Mouse (Mus musculus) liver, embryonic 12.5 days (tissue): Measurements from ENCODE around the gene Agfg2. TPM values are rescaled to one million over a fixed set of nuclear protein-coding genes. Genes with fewer than 3 reads are reported as not detected.

Experiments used
- ATAC-seq: fragments of 200-750 bp; cut with Nextera tagmentation; 2 replicates; pipeline ENCODE4 v1.8.0; 2017; ENCODE audit warnings: moderate number of reproducible peaks, mild to moderate bottlenecking, moderate library complexity
- H3K27ac ChIP-seq: fragments of 300-500 bp; sonication (generic); 2 replicates; pipeline ENCODE4 v1.5.1; 2016; ENCODE audit warnings: mild to moderate bottlenecking
- H3K27me3 ChIP-seq: fragments of 300-500 bp; sonication (generic); replicated peaks from 2 replicates; pipeline ENCODE4 v1.6.1; 2016; ENCODE audit warnings: mild to moderate bottlenecking, moderate library complexity
- H3K36me3 ChIP-seq: fragments of 300-500 bp; sonication (generic); 2 replicates; pipeline ENCODE4 v1.6.1; 2016; ENCODE audit warnings: mild to moderate bottlenecking, moderate library complexity
- H3K4me1 ChIP-seq: fragments of 300-500 bp; sonication (generic); 2 replicates; pipeline ENCODE4 v1.6.1; 2016
- H3K4me2 ChIP-seq: fragments of 300-500 bp; sonication (generic); 2 replicates; pipeline ENCODE4 v1.6.1; 2016; ENCODE audit warnings: mild to moderate bottlenecking, moderate library complexity
- H3K4me3 ChIP-seq: fragments of 300-500 bp; sonication (generic); 2 replicates; pipeline ENCODE4 v1.5.1; 2016; ENCODE audit warnings: mild to moderate bottlenecking, moderate library complexity
- H3K9ac ChIP-seq: fragments of 300-500 bp; sonication (generic); 2 replicates; pipeline ENCODE4 v1.6.1; 2016; ENCODE audit warnings: mild to moderate bottlenecking, moderate library complexity
- H3K9me3 ChIP-seq: fragments of 300-500 bp; sonication (generic); replicated peaks from 2 replicates; pipeline ENCODE4 v1.6.1; 2016; ENCODE audit warnings: mild to moderate bottlenecking, moderate library complexity
- WGBS: fragments of 180-500 bp; shearing (Covaris S2); methylation state at CpG from one replicate; pipeline ENCODE4 v1.1.7; 2016; ENCODE audit not compliant: insufficient replicate concordance; 5-methylcytosine and 5-hydroxymethylcytosine counted together
- polyA plus RNA-seq: library from polyadenylated mRNA; unstranded; fragments of >200 nt; fragmentation: Nextera tagmentation; extraction: Ambion mirVana; gene quantifications from 2 replicates; pipeline ENCODE4 v1.2.1, GENCODE M21; 2016

The Agfg2 gene
- polyA plus RNA-seq, 1 experiment from 2014 or later = 44.3 TPM

DNA sequence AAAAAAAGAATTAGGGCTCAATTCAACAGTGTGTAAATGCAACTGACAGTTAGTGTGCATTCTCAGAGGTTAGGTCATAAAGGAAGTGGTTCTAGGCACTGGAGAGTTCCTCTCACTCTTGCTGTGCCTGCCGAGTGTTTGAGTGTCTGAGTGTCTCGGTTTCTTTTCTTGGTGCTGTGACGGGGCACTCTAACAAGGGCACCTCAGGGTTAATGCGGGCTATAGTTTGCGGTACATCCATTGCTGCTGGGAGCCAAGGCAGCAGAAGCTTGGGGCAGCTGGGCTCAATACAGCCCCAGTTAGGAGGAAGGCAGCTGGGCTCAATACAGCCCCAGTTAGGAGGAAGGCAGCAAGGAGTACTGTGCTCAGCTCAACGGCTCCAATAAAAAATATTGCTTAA is 20.7 kb upstream of the Agfg2 start:
- H3K4me2 ChIP-seq = 0 out of 2 replicates have a peak overlapping the region, but pooled peaks have one; percentile 25
- no peak overlapping the region for H3K4me3 ChIP-seq

DNA sequence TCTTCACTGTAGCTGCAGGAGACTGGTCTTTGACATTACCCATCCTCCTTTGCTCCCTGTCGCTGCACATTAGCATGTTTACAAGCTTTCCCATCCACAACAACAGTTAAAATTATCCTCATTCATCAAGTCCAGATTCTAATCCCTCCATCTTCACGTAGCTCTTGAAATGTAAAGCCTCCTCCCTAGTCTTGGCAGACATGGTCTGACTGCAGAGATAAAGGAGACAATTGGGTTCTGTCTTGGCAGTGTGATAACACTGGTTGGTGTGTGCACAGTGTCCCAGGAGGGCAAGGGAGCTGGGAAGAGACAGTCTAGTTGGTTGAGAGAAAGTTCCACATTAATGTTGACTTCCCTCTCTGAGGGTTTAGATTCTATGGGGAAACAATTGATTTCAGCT is 15.3 kb upstream of the Agfg2 start:
- Histone ChIP-seq H3K4me2 (0 out of 2 replicates have a peak overlapping the region, but pooled peaks have one; percentile 1), H3K4me1 (peaks cover 34% of the 10 kb centered on the region), H3K4me3 (no peak overlapping the region), H3K9ac (no peak overlapping the region), H3K36me3 (no peaks in the 10 kb centered on the region), H3K27ac (peak overlapping the region; percentile 22; the same call in 1 of the 2 replicates), H3K9me3 (no peaks in the 10 kb centered on the region), H3K27me3 (no peaks in the 10 kb centered on the region)
- peak; percentile 87 for ATAC-seq
- 19% methylated on average over 2 of the region's 2 CpGs for WGBS

More for the DNA sequence above, 20.7 kb upstream of the Agfg2 start:
- no peak for ATAC-seq
- Histone ChIP-seq H3K27ac (peak overlapping the region; percentile 60; the same call in 1 of the 2 replicates), H3K36me3 (no peaks in the 10 kb centered on the region), H3K9me3 (no peaks in the 10 kb centered on the region), H3K27me3 (no peaks in the 10 kb centered on the region; the same call in 1 of the 2 replicates), H3K9ac (no peak overlapping the region; the same call in 1 of the 2 replicates), H3K4me1 (peaks cover 23% of the 10 kb centered on the region)
- WGBS = 32% methylated on average over 6 of the region's 6 CpGs

- WGBS = 69% methylated on average over 3 of the region's 3 CpGs
- Histone ChIP-seq H3K4me3 (no peak overlapping the region), H3K27ac (no peak overlapping the region), H3K4me1 (peaks cover 32% of the 10 kb centered on the region), H3K27me3 (no peaks in the 10 kb centered on the region), H3K9me3 (no peaks in the 10 kb centered on the region), H3K4me2 (no peak overlapping the region), H3K9ac (no peak overlapping the region), H3K36me3 (no peaks in the 10 kb centered on the region)
- no peak for ATAC-seq
Measured at GRCm38 (mm10) chr5:137699080-137699479, 14.6 kb upstream of the Agfg2 start.

GRCm38 (mm10) chr5:137695930-137696329 is 11.4 kb upstream of the Agfg2 start:
- Histone ChIP-seq H3K27me3 (no peaks in the 10 kb centered on the region), H3K9ac (no peak overlapping the region), H3K36me3 (no peaks in the 10 kb centered on the region), H3K4me1 (peaks cover 32% of the 10 kb centered on the region), H3K4me3 (no peak overlapping the region), H3K4me2 (no peak overlapping the region), H3K27ac (no peak overlapping the region), H3K9me3 (no peaks in the 10 kb centered on the region)
- 41% methylated on average over 4 of the region's 4 CpGs for WGBS
- ATAC-seq = no peak

DNA sequence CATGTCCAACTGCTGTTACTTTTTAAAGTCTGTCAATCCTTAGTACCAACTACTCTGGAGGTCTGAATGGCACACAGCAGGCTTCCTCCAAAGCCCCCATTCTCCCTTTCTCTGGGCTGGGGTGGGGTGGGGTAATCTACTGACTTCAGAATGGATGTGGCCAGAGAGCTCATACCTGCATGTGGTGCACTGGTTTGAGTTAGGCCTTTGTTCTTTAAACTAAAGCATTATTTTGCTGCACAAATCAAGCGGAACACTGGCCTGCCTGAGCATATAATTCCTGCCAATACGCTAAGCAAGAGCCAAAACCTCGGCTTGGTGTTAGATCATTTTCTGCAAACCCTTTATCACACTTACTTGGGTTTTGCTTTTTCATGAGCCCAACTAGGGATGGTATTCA is 10.3 kb upstream of the Agfg2 start:
- H3K4me1 ChIP-seq = peaks cover 33% of the 10 kb centered on the region
- no peak overlapping the region for H3K9ac ChIP-seq
- no peaks in the 10 kb centered on the region for H3K36me3 ChIP-seq
- no peak overlapping the region for H3K27ac ChIP-seq
- ATAC-seq = no peak
- 79% methylated on average over 3 of the region's 3 CpGs for WGBS
- no peaks in the 10 kb centered on the region for H3K27me3 ChIP-seq
- no peaks in the 10 kb centered on the region for H3K9me3 ChIP-seq
- no peak overlapping the region for H3K4me3 ChIP-seq
- no peak overlapping the region for H3K4me2 ChIP-seq

DNA sequence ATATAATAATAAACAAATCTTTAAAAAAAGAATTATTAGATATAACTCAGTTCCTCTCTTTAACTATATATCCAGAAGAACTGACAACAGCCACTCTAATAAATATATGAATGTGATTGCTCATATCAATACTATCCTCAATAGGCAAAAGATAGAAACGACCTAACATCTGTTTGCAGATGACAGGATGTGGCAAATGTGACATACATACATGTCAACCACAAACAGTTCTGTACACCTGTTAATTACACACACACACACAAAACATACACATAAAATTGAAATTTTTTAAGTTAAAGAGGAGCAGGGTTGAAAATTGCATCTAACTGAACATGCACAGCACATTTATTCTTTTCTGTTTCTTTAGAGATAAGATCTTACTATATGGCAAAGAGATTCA is 7.4 kb upstream of the Agfg2 start:
- H3K9me3 ChIP-seq = no peaks in the 10 kb centered on the region
- H3K9ac ChIP-seq = no peak overlapping the region
- no peak overlapping the region for H3K27ac ChIP-seq
- H3K4me2 ChIP-seq = no peak overlapping the region
- H3K36me3 ChIP-seq = no peaks in the 10 kb centered on the region
- WGBS = 55% methylated on average over 1 of the region's 1 CpGs
- H3K27me3 ChIP-seq = no peaks in the 10 kb centered on the region
- H3K4me1 ChIP-seq = peaks cover 37% of the 10 kb centered on the region
- ATAC-seq = no peak
- no peak overlapping the region for H3K4me3 ChIP-seq

DNA sequence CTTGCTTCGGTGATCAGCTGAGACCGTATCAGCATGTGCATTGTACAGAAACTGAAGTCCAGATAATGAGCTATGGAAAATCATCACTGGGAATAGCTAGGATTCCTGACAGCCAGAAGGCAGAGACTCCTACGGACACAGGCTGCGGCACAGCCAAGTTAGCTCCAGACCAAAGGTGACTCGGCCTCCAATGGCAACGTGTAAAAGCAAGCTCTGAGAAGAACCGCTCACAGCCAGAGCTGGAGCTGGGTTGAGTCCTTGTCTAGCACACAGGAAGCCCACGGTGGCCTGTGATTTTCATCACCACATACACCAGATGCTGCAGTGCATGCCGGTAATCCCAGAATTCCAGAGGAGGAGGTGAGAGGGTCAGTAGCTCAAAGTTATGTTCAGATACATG is 6.0 kb upstream of the Agfg2 start:
- Histone ChIP-seq H3K4me2 (no peak overlapping the region), H3K9ac (no peak overlapping the region), H3K27ac (0 out of 2 replicates have a peak overlapping the region, but pooled peaks have one; percentile 57), H3K4me3 (no peak overlapping the region), H3K4me1 (peaks cover 45% of the 10 kb centered on the region), H3K36me3 (no peaks in the 10 kb centered on the region), H3K27me3 (no peaks in the 10 kb centered on the region), H3K9me3 (no peaks in the 10 kb centered on the region)
- ATAC-seq = no peak
- 60% methylated on average over 9 of the region's 9 CpGs for WGBS

DNA sequence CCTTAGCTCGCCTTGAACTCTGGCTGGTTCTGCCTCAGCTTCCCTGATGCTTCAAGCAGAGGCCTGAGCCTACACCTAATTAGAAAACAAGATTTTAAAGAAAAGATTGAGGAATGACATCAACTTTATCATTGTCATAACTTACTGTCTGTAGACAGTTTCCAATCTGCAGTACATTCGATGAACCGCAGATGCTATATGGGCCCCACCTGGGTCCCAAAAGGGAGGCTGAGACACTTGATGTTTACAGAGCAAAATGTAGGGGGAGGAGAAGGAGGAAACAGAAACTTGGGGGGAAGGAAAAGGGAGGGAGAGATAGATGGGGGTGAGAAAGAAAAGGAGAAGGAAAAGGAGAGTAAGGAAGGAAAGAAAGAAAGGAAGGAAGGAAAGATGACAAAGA is 5.4 kb upstream of the Agfg2 start:
- no peaks in the 10 kb centered on the region for H3K36me3 ChIP-seq
- 80% methylated on average over 3 of the region's 3 CpGs for WGBS
- no peak overlapping the region for H3K4me3 ChIP-seq
- no peaks in the 10 kb centered on the region for H3K9me3 ChIP-seq
- no peak overlapping the region for H3K9ac ChIP-seq
- H3K4me1 ChIP-seq = peaks cover 47% of the 10 kb centered on the region
- H3K27ac ChIP-seq = peak overlapping the region; percentile 57
- H3K4me2 ChIP-seq = no peak overlapping the region
- ATAC-seq = no peak
- H3K27me3 ChIP-seq = no peaks in the 10 kb centered on the region

DNA sequence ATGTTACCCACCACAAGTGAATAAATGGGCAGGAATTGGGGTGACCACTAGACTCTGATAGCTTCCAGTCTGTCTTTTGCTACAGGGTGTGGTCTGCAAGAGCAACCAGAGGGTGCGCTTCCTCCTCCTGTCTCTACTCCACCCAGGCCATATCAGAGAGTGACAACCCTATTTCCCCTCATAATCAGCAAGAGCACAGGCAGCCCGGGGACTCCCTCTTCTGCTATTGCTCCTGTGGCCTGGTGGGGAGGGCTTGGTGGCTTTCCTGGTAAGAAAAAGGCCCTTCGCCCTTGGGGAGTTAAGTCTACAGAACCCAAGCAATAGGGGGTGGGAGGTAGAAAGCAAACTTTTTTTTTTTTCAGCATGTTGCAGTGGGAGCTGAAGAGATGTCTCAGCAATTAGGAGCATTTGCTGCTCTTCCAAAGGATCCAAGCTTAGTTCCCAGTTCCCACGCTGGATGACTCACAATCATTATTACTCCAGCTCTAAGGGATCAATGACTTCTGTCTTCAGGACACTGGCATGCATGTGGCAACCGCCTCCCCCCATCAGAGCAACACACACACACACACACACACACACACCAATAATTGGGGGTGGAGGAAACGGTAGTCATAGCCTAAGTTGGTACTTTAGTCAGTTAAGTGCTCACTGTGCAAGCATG is 1.7 kb upstream of the Agfg2 start:
- peaks cover 11% of the 10 kb centered on the region for H3K36me3 ChIP-seq
- H3K4me2 ChIP-seq = peak overlapping the region; percentile 90
- peaks cover 68% of the 10 kb centered on the region for H3K4me1 ChIP-seq
- H3K4me3 ChIP-seq = peak overlapping the region; percentile 42
- peak; percentile 90 for ATAC-seq
- H3K27ac ChIP-seq = peak overlapping the region; percentile 98
- H3K9me3 ChIP-seq = no peaks in the 10 kb centered on the region
- 29% methylated on average over 6 of the region's 6 CpGs for WGBS
- H3K27me3 ChIP-seq = no peaks in the 10 kb centered on the region
- H3K9ac ChIP-seq = peak overlapping the region; percentile 72

GRCm38 (mm10) chr5:137685653-137686052 is 1.1 kb upstream of the Agfg2 start:
- Histone ChIP-seq H3K27ac (peak overlapping the region; percentile 98), H3K36me3 (peaks cover 17% of the 10 kb centered on the region), H3K27me3 (no peaks in the 10 kb centered on the region), H3K4me2 (peak overlapping the region; percentile 90), H3K9ac (peak overlapping the region; percentile 63), H3K9me3 (no peaks in the 10 kb centered on the region), H3K4me3 (peak overlapping the region; percentile 29), H3K4me1 (peaks cover 72% of the 10 kb centered on the region)
- 38% methylated on average over 3 of the region's 3 CpGs for WGBS
- no peak for ATAC-seq

DNA sequence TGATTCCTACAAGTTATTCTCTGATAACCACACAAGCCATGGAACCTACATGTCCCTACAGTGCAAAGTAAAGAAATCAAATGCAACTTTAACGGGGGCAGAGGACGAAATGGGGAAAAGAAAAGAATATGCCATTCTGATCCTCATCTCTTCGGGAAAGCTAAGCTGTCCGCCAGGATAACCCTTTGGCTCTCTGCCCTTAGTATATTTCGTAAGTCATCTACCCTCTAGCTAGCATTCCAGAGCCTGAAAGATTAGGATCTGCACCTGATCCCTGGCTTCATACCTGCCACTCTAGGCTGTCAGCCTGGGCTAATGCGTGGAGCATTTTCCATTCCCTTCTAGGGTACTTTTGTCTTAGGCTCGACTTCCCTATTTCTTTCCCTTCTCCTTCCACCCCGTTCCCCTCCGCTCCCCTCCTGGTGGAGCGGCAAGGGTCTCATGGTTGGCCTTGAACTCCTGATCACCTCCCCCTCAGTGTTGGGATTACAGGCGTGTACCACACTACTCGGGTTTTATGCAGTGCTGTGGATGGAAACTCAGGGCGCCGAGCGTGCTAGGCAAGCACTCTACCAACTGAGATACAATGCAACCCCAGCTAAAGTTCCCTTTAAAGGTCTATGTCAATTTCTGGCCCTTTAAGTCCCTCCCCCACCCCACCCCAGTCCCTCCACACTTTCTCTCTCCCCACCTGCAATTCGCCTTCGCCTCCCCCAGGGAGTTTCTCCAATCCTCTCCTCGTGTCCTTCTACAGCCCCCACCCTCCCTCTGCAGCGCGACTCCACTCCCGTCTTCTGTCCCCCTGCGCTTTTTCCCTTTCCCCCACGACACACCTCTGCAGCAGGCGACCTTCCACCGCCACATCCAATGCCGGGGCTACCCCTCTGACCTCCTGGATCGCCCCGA is 885 bp downstream of the Agfg2 start:
- peaks cover 79% of the 10 kb centered on the region for H3K4me1 ChIP-seq
- no peaks in the 10 kb centered on the region for H3K9me3 ChIP-seq
- peak overlapping the region; percentile 90 for H3K4me2 ChIP-seq
- 7% methylated on average over 28 of the region's 28 CpGs for WGBS
- H3K9ac ChIP-seq = peak overlapping the region; percentile 92
- H3K4me3 ChIP-seq = peak overlapping the region; percentile 90
- H3K27ac ChIP-seq = peak overlapping the region; percentile 81
- no peaks in the 10 kb centered on the region for H3K27me3 ChIP-seq
- ATAC-seq = no peak
- H3K36me3 ChIP-seq = peaks cover 37% of the 10 kb centered on the region

GRCm38 (mm10) chr5:137682526-137682925 is 2.0 kb downstream of the Agfg2 start:
- H3K4me1 ChIP-seq = peaks cover 77% of the 10 kb centered on the region
- no peaks in the 10 kb centered on the region for H3K9me3 ChIP-seq
- H3K27ac ChIP-seq = peak overlapping the region; percentile 49; the same call in 1 of the 2 replicates
- ATAC-seq = no peak
- peak overlapping the region; percentile 92 for H3K9ac ChIP-seq
- WGBS = 91% methylated on average over 6 of the region's 6 CpGs
- peak overlapping the region; percentile 90 for H3K4me3 ChIP-seq
- H3K27me3 ChIP-seq = no peaks in the 10 kb centered on the region
- peak overlapping the region; percentile 90 for H3K4me2 ChIP-seq
- H3K36me3 ChIP-seq = peaks cover 48% of the 10 kb centered on the region
